7 mouse cellular contexts compared by ENCODE assay signal in the genomic region with DNA sequence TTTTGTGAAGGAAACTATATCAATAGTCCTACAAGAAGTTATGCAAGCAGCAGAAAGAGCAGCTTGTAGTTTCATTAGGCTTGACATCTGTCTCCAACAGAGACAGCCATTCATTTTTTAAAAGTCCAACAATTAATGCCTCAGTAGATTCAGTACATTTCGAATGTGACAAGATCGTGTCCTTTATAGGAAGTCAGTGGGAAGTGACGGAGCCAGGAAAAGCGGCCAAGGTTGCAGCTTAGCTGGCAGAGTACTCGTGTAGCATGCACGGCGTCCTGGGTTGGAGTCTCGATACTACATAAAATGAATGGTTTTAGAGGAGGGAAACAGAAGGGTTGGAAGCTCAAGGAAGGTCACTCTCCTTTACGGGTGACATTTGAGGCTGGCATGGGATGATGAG.
A peak's percentile ranks its signal among the peaks of the same experiment; 100 is the strongest.
DNase-seq lines count a peak whose midpoint lies in the region.

No protein-coding gene starts in this region.

- peak; percentile 45 for DNase-seq in kidney, adult 9 months
- no peak for DNase-seq in kidney, adult 8-10 months
- DNase-seq in brain, adult 2 months (ENCODE audit: low read depth, low spot score), result peak; percentile 22
- DNase-seq in cerebellum, adult 9-11 months, result peak; percentile 39
- peak; percentile 46 for DNase-seq in lung, postnatal 14 days
- DNase-seq in yolk sac, embryonic 10.5 days (ENCODE audit: low spot score), result no peak
- DNase-seq in ovary, postnatal 10 days (ENCODE audit: low spot score), result no peak

Comparison
In these comparisons a context has a peak if more than half of its experiments do, and no peak if none do; other contexts are left out.
1. DNase-seq: peak in kidney, adult 9 months (single experiment), brain, adult 2 months (single experiment), cerebellum, adult 9-11 months (single experiment) and lung, postnatal 14 days (single experiment); none in kidney, adult 8-10 months (0 of 2), yolk sac, embryonic 10.5 days (single experiment) and ovary, postnatal 10 days (single experiment).